Mouse (Mus musculus): ENCODE data around the gene Gm21985.

- no peak for TF ChIP-seq CTCF (IDR thresholded peaks at IDR 0.05; ENCODE audit: borderline replicate concordance, control insufficient read depth, extremely low read depth, insufficient read depth, low read length, poor library complexity)
- no peak for TF ChIP-seq POLR2A (IDR thresholded peaks at IDR 0.05; ENCODE audit: control insufficient read depth, extremely low read depth, insufficient read depth, low read length, poor library complexity)
These were observed 170.2 kb downstream of the Gm21985 start for GRCm38 (mm10) chr2:112436292-112436691.
